In the genomic region with DNA sequence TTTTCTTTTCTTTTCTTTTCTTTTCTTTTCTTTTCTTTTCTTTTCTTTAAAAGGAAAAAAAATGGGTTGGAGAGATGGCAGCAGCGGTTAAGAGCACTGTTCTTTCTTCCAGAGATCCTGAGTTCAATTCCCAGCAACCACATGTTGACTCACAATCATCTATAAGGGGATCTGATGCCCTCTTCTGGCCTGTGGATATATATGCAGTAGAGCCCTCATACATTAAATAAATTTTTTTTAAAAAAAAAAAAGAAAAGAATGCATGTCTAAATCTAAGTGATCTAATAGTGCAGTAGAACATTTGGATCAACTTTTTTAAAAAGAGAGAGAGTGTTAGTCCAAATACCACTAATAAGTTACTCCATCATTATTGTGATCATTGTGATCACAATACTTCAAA, we compare ENCODE assay signal across 27 mouse cellular contexts. TPM values are rescaled to one million over a fixed set of nuclear protein-coding genes. Genes with fewer than 3 reads are reported as not detected.
A peak's percentile ranks its signal among the peaks of the same experiment; 100 is the strongest.
DNase-seq lines count a peak whose midpoint lies in the region; ATAC-seq and TF ChIP-seq lines count a peak whose summit lies in the region.
"Had no signal": no experiment of that assay in that cellular context is flagged by ENCODE, and none has a peak within 500 bp of the region (broad histone marks: within the 10 kb centered on the region; RNA-seq: fewer than 3 reads in every experiment).

No protein-coding gene starts in this region.

- no peak overlapping the region for H3K4me2 ChIP-seq in midbrain, embryonic 16.5 days (ENCODE audit: low read length)
- H3K4me2 ChIP-seq: forebrain, embryonic 13.5 days; heart, embryonic 12.5 days; hindbrain, embryonic 14.5 days had no signal

- no peaks in the 10 kb centered on the region for H3K36me3 ChIP-seq in midbrain, embryonic 16.5 days (ENCODE audit: control insufficient read depth, insufficient read depth, low read length)
- H3K36me3 ChIP-seq: embryonic facial prominence, embryonic 10.5 days; heart, embryonic 12.5 days; hindbrain, embryonic 10.5 days had no signal

- no peak overlapping the region for H3K4me3 ChIP-seq in left cerebral cortex, adult 2 months
- H3K4me3 ChIP-seq in lung, adult 2 months (replicated peaks; ENCODE audit: extremely low read depth, low read depth, low read length) = no peak overlapping the region
- H3K4me3 ChIP-seq in midbrain, embryonic 16.5 days (ENCODE audit: low read depth, low read length) = no peak overlapping the region
- H3K4me3 ChIP-seq: embryonic facial prominence, embryonic 10.5 days; forebrain, embryonic 13.5 days; gastrocnemius, adult 2 months; heart, embryonic 12.5 days; hindbrain, embryonic 10.5 days had no signal

- CTCF ChIA-PET in Patski (lab: Charles Lee) = interaction anchor here (1.1 kb wide), 1 partner anchor 80 kb away, joined by 3 read pairs; no protein-coding TSS in a partner anchor

- peaks cover 41% of the 10 kb centered on the region for H3K27me3 ChIP-seq in Patski
- H3K27me3 ChIP-seq in midbrain, embryonic 16.5 days (ENCODE audit: control insufficient read depth, insufficient read depth, low read depth, low read length) = no peaks in the 10 kb centered on the region
- H3K27me3 ChIP-seq: forebrain, embryonic 13.5 days; heart, embryonic 12.5 days had no signal

- no peak for ATAC-seq in Patski
- no peak for ATAC-seq in midbrain, embryonic 16.5 days
- ATAC-seq in activated CD4-positive, CD25-positive, alpha-beta regulatory T cell, adult 4 months = no peak
- ATAC-seq: CD4-positive, CD25-positive, alpha-beta regulatory T cell, adult 4 months; forebrain, embryonic 13.5 days; forebrain, postnatal 0 days had no signal

- no peak for TF ChIP-seq POLR2A in lung, adult 2 months (IDR thresholded peaks at IDR 0.05; ENCODE audit: borderline replicate concordance, extremely low read depth, low read depth, low read length)

- POLR2A ChIA-PET in Patski (lab: Charles Lee) = no interaction called here

- peak; percentile 20 for TF ChIP-seq CTCF in left cerebral cortex, adult 2 months (IDR thresholded peaks at IDR 0.05)
- peak; percentile 42 for TF ChIP-seq CTCF in Patski (IDR thresholded peaks at IDR 0.05)
- no peak for TF ChIP-seq CTCF in lung, adult 2 months (IDR thresholded peaks at IDR 0.05; ENCODE audit: insufficient read depth, low read length)

- intact Hi-C loops in left cerebral cortex, adult 2 months (cut with DNase I) = loop anchor here (5.0 kb wide), 2 partner anchors 289 to 409 kb away; no protein-coding TSS in a partner anchor

- no peaks in the 10 kb centered on the region for H3K4me1 ChIP-seq in lung, adult 2 months (ENCODE audit: control insufficient read depth, insufficient read depth, low read length)
- H3K4me1 ChIP-seq in midbrain, embryonic 16.5 days (ENCODE audit: control insufficient read depth, insufficient read depth, low read length) = no peaks in the 10 kb centered on the region
- H3K4me1 ChIP-seq: embryonic facial prominence, embryonic 10.5 days; forebrain, embryonic 13.5 days; heart, embryonic 12.5 days; hindbrain, embryonic 10.5 days had no signal

- H3K9me3 ChIP-seq in midbrain, embryonic 16.5 days (replicated peaks; ENCODE audit: control insufficient read depth, low read length, poor library complexity, severe bottlenecking) = no peaks in the 10 kb centered on the region
- H3K9me3 ChIP-seq: embryonic facial prominence, embryonic 10.5 days; forebrain, embryonic 13.5 days; heart, embryonic 12.5 days; hindbrain, embryonic 10.5 days had no signal

- no peak overlapping the region for H3K9ac ChIP-seq in midbrain, embryonic 16.5 days (ENCODE audit: low read depth, low read length)
- H3K9ac ChIP-seq: forebrain, embryonic 13.5 days; forebrain, postnatal 0 days; heart, embryonic 12.5 days; hindbrain, embryonic 14.5 days had no signal

- no peak overlapping the region for H3K27ac ChIP-seq in left cerebral cortex, adult 2 months
- H3K27ac ChIP-seq in midbrain, embryonic 16.5 days (ENCODE audit: low read length) = no peak overlapping the region
- H3K27ac ChIP-seq: embryonic facial prominence, embryonic 10.5 days; forebrain, embryonic 13.5 days; gastrocnemius, adult 2 months; hindbrain, embryonic 10.5 days; hindbrain, embryonic 14.5 days had no signal

- WGBS in lung, adult 2 months = 67% methylated on average over 1 of the region's 1 CpGs
- whole genome bisulfite sequencing in midbrain, embryonic 16.5 days = 67% methylated on average over 1 of the region's 1 CpGs

- in situ Hi-C loops in Patski (cut with MboI; ENCODE audit: low pct_unique_long_range_greater_than_20kb) = loop anchor here (10.0 kb wide), 1 partner anchor 287 kb away; no protein-coding TSS in a partner anchor

- no peak for DNase-seq in left cerebral cortex, adult 2 months (ENCODE audit: extremely low spot score in 1 of 2, low spot score in 2 of 2)
- no peak for DNase-seq in left cerebral cortex, adult 8-10 months (ENCODE audit: low spot score in 2 of 2)
- DNase-seq in ES-CJ7 (ENCODE audit: low read depth, low spot score) = peak; percentile 14
- no peak for DNase-seq in Patski (ENCODE audit: low read depth, low spot score)
- no peak for DNase-seq in lung, adult 2 months
- DNase-seq: adrenal gland, postnatal 36 days; B cell, adult 2 months; cerebellum, adult 2 months; cerebellum, postnatal 10 days; forebrain, postnatal 0 days; gastrocnemius, adult 2 months; gastrocnemius, postnatal 25 days; kidney, adult 11 months had no signal

RNA-seq across cellular contexts. Expression of a gene that starts 4.4 kb away (rescaled TPM):
- not detected for total RNA-seq in left cerebral cortex, adult 2 months (2021)
- total RNA-seq in left cerebral cortex, adult 8-10 months (2022) = not detected
- not detected for polyA plus RNA-seq in Patski (2021)
- polyA plus RNA-seq in lung, adult 2 months (2012; rRNA removed) = not detected in 2 replicates
- not detected in 2 replicates for polyA plus RNA-seq in midbrain, embryonic 16.5 days (2015; fragmentation: Nextera tagmentation; extraction: Ambion mirVana)
- polyA plus RNA-seq in activated CD4-positive, CD25-positive, alpha-beta regulatory T cell, adult 4 months (2017; shearing (Covaris generic)) = not detected
- total RNA-seq: adrenal gland, adult 18-20 months; adrenal gland, postnatal 36 days; forebrain, postnatal 0 days; gastrocnemius, adult 2 months; gastrocnemius, postnatal 25 days; granulocyte monocyte progenitor cell, adult 5-6 weeks; heart, adult 8-10 months; heart, postnatal 25 days had no signal
- polyA plus RNA-seq: CD4-positive, CD25-positive, alpha-beta regulatory T cell, adult 4 months; cerebellum, adult 2 months; embryonic facial prominence, embryonic 10.5 days; forebrain, embryonic 13.5 days; forebrain, postnatal 0 days; heart, embryonic 12.5 days; heart, embryonic 16.5 days; hindbrain, embryonic 10.5 days; hindbrain, embryonic 14.5 days had no signal

RNA-seq across cellular contexts. Expression of a gene that starts 6.0 kb away (rescaled TPM):
- total RNA-seq in left cerebral cortex, adult 2 months (2021) = not detected
- under 1 TPM in 1 of 4 experiments, not detected in 3; 0.09 TPM for total RNA-seq in left cerebral cortex, adult 8-10 months (2022)
- not detected for polyA plus RNA-seq in Patski (2021)
- polyA plus RNA-seq in lung, adult 2 months (2012; rRNA removed) = not detected in 2 replicates
- polyA plus RNA-seq in midbrain, embryonic 16.5 days (2015; fragmentation: Nextera tagmentation; extraction: Ambion mirVana) = not detected in 2 replicates
- polyA plus RNA-seq in activated CD4-positive, CD25-positive, alpha-beta regulatory T cell, adult 4 months (2017; shearing (Covaris generic)) = under 1 TPM in 1 of 2 experiments, not detected in 1; 0.33 TPM
- total RNA-seq: adrenal gland, adult 18-20 months; adrenal gland, postnatal 36 days; ES-E14; forebrain, postnatal 0 days; gastrocnemius, adult 2 months; gastrocnemius, postnatal 25 days; granulocyte monocyte progenitor cell, adult 5-6 weeks; heart, adult 8-10 months; heart, postnatal 25 days had no signal
- polyA plus RNA-seq: CD4-positive, CD25-positive, alpha-beta regulatory T cell, adult 4 months; cerebellum, adult 2 months; embryonic facial prominence, embryonic 10.5 days; forebrain, embryonic 13.5 days; forebrain, postnatal 0 days; heart, embryonic 12.5 days; heart, embryonic 16.5 days; hindbrain, embryonic 10.5 days; hindbrain, embryonic 14.5 days had no signal

RNA-seq across cellular contexts. Expression of a gene that starts 34.6 kb away (rescaled TPM):
- total RNA-seq in left cerebral cortex, adult 2 months (2021) = not detected
- total RNA-seq in left cerebral cortex, adult 8-10 months (2022) = not detected
- not detected for polyA plus RNA-seq in Patski (2021)
- polyA plus RNA-seq in lung, adult 2 months (2012; rRNA removed) = not detected in 2 replicates
- not detected in 2 replicates for polyA plus RNA-seq in midbrain, embryonic 16.5 days (2015; fragmentation: Nextera tagmentation; extraction: Ambion mirVana)
- not detected for polyA plus RNA-seq in activated CD4-positive, CD25-positive, alpha-beta regulatory T cell, adult 4 months (2017; shearing (Covaris generic))
- total RNA-seq: adrenal gland, adult 18-20 months; adrenal gland, postnatal 36 days; ES-E14; forebrain, postnatal 0 days; gastrocnemius, adult 2 months; gastrocnemius, postnatal 25 days; granulocyte monocyte progenitor cell, adult 5-6 weeks; heart, adult 8-10 months; heart, postnatal 25 days had no signal
- polyA plus RNA-seq: cerebellum, adult 2 months; embryonic facial prominence, embryonic 10.5 days; forebrain, embryonic 13.5 days; forebrain, postnatal 0 days; heart, embryonic 12.5 days; heart, embryonic 16.5 days; hindbrain, embryonic 10.5 days; hindbrain, embryonic 14.5 days had no signal

RNA-seq across cellular contexts. Expression of a gene that starts 38.9 kb away (rescaled TPM):
- total RNA-seq in left cerebral cortex, adult 2 months (2021) = 1 to 10 TPM; 6.8 to 7.4 TPM
- 10 to 100 TPM in 2 of 4 experiments, 1 to 10 TPM in 2; 9.2 to 86.4 (median 32.6) TPM for total RNA-seq in left cerebral cortex, adult 8-10 months (2022)
- polyA plus RNA-seq in Patski (2021) = 0.19 TPM
- 22.2 and 35.3 TPM in 2 replicates for polyA plus RNA-seq in lung, adult 2 months (2012; rRNA removed)
- polyA plus RNA-seq in midbrain, embryonic 16.5 days (2015; fragmentation: Nextera tagmentation; extraction: Ambion mirVana) = 0.69 and 0.71 TPM in 2 replicates
- polyA plus RNA-seq in activated CD4-positive, CD25-positive, alpha-beta regulatory T cell, adult 4 months (2017; shearing (Covaris generic)) = under 1 TPM in 1 of 2 experiments, not detected in 1; 0.28 TPM
